Mouse (Mus musculus): ENCODE measurements around the gene Olfr818. TPM values are rescaled to one million over a fixed set of nuclear protein-coding genes. Genes with fewer than 3 reads are reported as not detected.
"Not testable (repeated sequence)": the region's sequence is repeated elsewhere in the genome, so short reads cannot be mapped to it uniquely, and the experiment has no call there.

The Olfr818 gene
- polyA plus RNA-seq (2014; fragmentation: Nextera tagmentation; extraction: Ambion mirVana): not detected in 2 replicates

- no peak for ATAC-seq (ENCODE audit: insufficient number of reproducible peaks, insufficient read depth, low FRiP score, low read depth)
Observed at GRCm38 (mm10) chr10:129949000-129949399, at the start of gene Olfr818. Gene Olfr818 (minus strand): TSS chr10:129949100.

GRCm38 (mm10) chr10:129984962-129985361, 36.1 kb upstream of the Olfr818 start, which contains the start of gene Gm10310:
Gene Gm10310 (minus strand): TSS chr10:129985062.
- not testable (repeated sequence) for H3K27me3 ChIP-seq (ENCODE audit: control insufficient read depth, insufficient read depth, low read length); H3K4me2 ChIP-seq (replicated peaks; ENCODE audit: low read depth, low read length); H3K9ac ChIP-seq (replicated peaks; ENCODE audit: low read depth, low read length); H3K4me1 ChIP-seq (ENCODE audit: control insufficient read depth, insufficient read depth, low read length); ATAC-seq (ENCODE audit: insufficient number of reproducible peaks, insufficient read depth, low FRiP score, low read depth); H3K27ac ChIP-seq (ENCODE audit: low read length); H3K36me3 ChIP-seq (ENCODE audit: control insufficient read depth, insufficient read depth, low read length); H3K9me3 ChIP-seq (ENCODE audit: control insufficient read depth, low read depth, low read length); H3K4me3 ChIP-seq (ENCODE audit: low read depth, low read length)
- no CpG with 5 or more reads among the region's 1 CpGs for WGBS

More at GRCm38 (mm10) chr10:129949000-129949399, at the start of gene Olfr818:
- Histone ChIP-seq H3K4me3 (ENCODE audit: low read depth, low read length) (no peak within 1 kb of the TSS), H3K27me3 (ENCODE audit: control insufficient read depth, insufficient read depth, low read length) (no peaks in the 10 kb centered on the region), H3K9ac (replicated peaks; ENCODE audit: low read depth, low read length) (no peak within 1 kb of the TSS), H3K4me2 (replicated peaks; ENCODE audit: low read depth, low read length) (no peak within 1 kb of the TSS), H3K9me3 (ENCODE audit: control insufficient read depth, low read depth, low read length) (no peaks in the 10 kb centered on the region), H3K27ac (ENCODE audit: low read length) (no peak within 1 kb of the TSS), H3K4me1 (ENCODE audit: control insufficient read depth, insufficient read depth, low read length) (no peaks in the 10 kb centered on the region), H3K36me3 (ENCODE audit: control insufficient read depth, insufficient read depth, low read length) (no peaks in the 10 kb centered on the region)
- 91% methylated on average over 2 of the region's 2 CpGs for WGBS

- H3K27me3 ChIP-seq (ENCODE audit: control insufficient read depth, insufficient read depth, low read length); H3K27ac ChIP-seq (ENCODE audit: low read length); H3K4me3 ChIP-seq (ENCODE audit: low read depth, low read length); H3K4me2 ChIP-seq (replicated peaks; ENCODE audit: low read depth, low read length); H3K36me3 ChIP-seq (ENCODE audit: control insufficient read depth, insufficient read depth, low read length); H3K4me1 ChIP-seq (ENCODE audit: control insufficient read depth, insufficient read depth, low read length); H3K9me3 ChIP-seq (ENCODE audit: control insufficient read depth, low read depth, low read length); ATAC-seq (ENCODE audit: insufficient number of reproducible peaks, insufficient read depth, low FRiP score, low read depth); H3K9ac ChIP-seq (replicated peaks; ENCODE audit: low read depth, low read length): not testable (repeated sequence)
- no CpG with 5 or more reads among the region's 3 CpGs for WGBS
Observed at GRCm38 (mm10) chr10:129981867-129982266, 33.0 kb upstream of the Olfr818 start.

DNA sequence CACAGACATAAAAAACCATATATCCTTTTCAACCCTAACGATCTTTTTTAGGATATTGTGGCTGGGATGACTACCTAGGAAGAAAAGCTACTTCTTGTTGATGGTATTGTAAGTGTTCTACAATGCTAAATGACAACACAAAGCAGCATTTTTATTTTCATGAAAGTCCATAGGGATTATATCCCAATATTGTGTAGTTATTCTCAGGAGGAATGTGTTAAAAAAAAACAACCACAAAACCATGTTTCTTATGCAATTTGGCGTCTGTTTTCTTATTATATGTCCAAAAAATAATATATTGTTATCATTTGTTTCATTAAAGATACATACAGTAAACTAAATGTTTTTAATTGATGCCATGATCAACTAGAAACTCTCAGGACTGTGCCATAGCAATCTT, 27.1 kb upstream of the Olfr818 start, which contains the start of gene Olfr247:
Gene Olfr247 (minus strand): TSS at position 101 of the 400 bp plus-strand sequence.
- not testable (repeated sequence) for H3K9ac ChIP-seq (replicated peaks; ENCODE audit: low read depth, low read length); H3K27me3 ChIP-seq (ENCODE audit: control insufficient read depth, insufficient read depth, low read length); H3K36me3 ChIP-seq (ENCODE audit: control insufficient read depth, insufficient read depth, low read length); H3K9me3 ChIP-seq (ENCODE audit: control insufficient read depth, low read depth, low read length); H3K4me1 ChIP-seq (ENCODE audit: control insufficient read depth, insufficient read depth, low read length); H3K27ac ChIP-seq (ENCODE audit: low read length); H3K4me2 ChIP-seq (replicated peaks; ENCODE audit: low read depth, low read length); ATAC-seq (ENCODE audit: insufficient number of reproducible peaks, insufficient read depth, low FRiP score, low read depth); H3K4me3 ChIP-seq (ENCODE audit: low read depth, low read length)
- WGBS: no CpG with 5 or more reads among the region's 2 CpGs

GRCm38 (mm10) chr10:129972994-129973393, 24.1 kb upstream of the Olfr818 start:
- ATAC-seq (ENCODE audit: insufficient number of reproducible peaks, insufficient read depth, low FRiP score, low read depth); H3K9me3 ChIP-seq (ENCODE audit: control insufficient read depth, low read depth, low read length); H3K4me3 ChIP-seq (ENCODE audit: low read depth, low read length); H3K27ac ChIP-seq (ENCODE audit: low read length); H3K9ac ChIP-seq (replicated peaks; ENCODE audit: low read depth, low read length); H3K4me1 ChIP-seq (ENCODE audit: control insufficient read depth, insufficient read depth, low read length); H3K36me3 ChIP-seq (ENCODE audit: control insufficient read depth, insufficient read depth, low read length); H3K4me2 ChIP-seq (replicated peaks; ENCODE audit: low read depth, low read length); H3K27me3 ChIP-seq (ENCODE audit: control insufficient read depth, insufficient read depth, low read length): not testable (repeated sequence)
- WGBS: no CpG with 5 or more reads among the region's 3 CpGs

DNA sequence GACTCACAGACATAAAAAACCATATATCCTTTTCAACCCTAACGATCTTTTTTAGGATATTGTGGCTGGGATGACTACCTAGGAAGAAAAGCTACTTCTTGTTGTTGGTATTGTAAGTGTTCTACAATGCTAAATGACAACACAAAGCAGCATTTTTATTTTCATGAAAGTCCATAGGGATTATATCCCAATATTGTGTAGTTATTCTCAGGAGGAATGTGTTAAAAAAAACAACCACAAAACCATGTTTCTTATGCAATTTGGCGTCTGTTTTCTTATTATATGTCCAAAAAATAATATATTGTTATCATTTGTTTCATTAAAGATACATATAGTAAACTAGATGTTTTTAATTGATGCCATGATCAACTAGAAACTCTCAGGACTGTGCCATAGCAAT, 18.3 kb upstream of the Olfr818 start, which contains the start of gene Olfr819:
Gene Olfr819 (minus strand): TSS at position 101 of the 400 bp plus-strand sequence.
- H3K4me1 ChIP-seq (ENCODE audit: control insufficient read depth, insufficient read depth, low read length); H3K4me2 ChIP-seq (replicated peaks; ENCODE audit: low read depth, low read length); H3K9ac ChIP-seq (replicated peaks; ENCODE audit: low read depth, low read length); ATAC-seq (ENCODE audit: insufficient number of reproducible peaks, insufficient read depth, low FRiP score, low read depth); H3K27me3 ChIP-seq (ENCODE audit: control insufficient read depth, insufficient read depth, low read length); H3K36me3 ChIP-seq (ENCODE audit: control insufficient read depth, insufficient read depth, low read length); H3K4me3 ChIP-seq (ENCODE audit: low read depth, low read length); H3K27ac ChIP-seq (ENCODE audit: low read length); H3K9me3 ChIP-seq (ENCODE audit: control insufficient read depth, low read depth, low read length): not testable (repeated sequence)
- WGBS: 81% methylated on average over 2 of the region's 2 CpGs

- not testable (repeated sequence) for ATAC-seq (ENCODE audit: insufficient number of reproducible peaks, insufficient read depth, low FRiP score, low read depth); H3K9me3 ChIP-seq (ENCODE audit: control insufficient read depth, low read depth, low read length); H3K27me3 ChIP-seq (ENCODE audit: control insufficient read depth, insufficient read depth, low read length); H3K36me3 ChIP-seq (ENCODE audit: control insufficient read depth, insufficient read depth, low read length); H3K4me3 ChIP-seq (ENCODE audit: low read depth, low read length); H3K4me1 ChIP-seq (ENCODE audit: control insufficient read depth, insufficient read depth, low read length); H3K4me2 ChIP-seq (replicated peaks; ENCODE audit: low read depth, low read length); H3K9ac ChIP-seq (replicated peaks; ENCODE audit: low read depth, low read length); H3K27ac ChIP-seq (ENCODE audit: low read length)
- WGBS: 100% methylated on average over 2 of the region's 3 CpGs
Observed at GRCm38 (mm10) chr10:129966232-129966631, 17.3 kb upstream of the Olfr818 start.

GRCm38 (mm10) chr10:129915497-129915896, 33.4 kb downstream of the Olfr818 start, which contains the start of gene Olfr816:
Gene Olfr816 (minus strand): TSS chr10:129915597.
- ATAC-seq (ENCODE audit: insufficient number of reproducible peaks, insufficient read depth, low FRiP score, low read depth): no peak
- Histone ChIP-seq H3K4me1 (ENCODE audit: control insufficient read depth, insufficient read depth, low read length) (no peaks in the 10 kb centered on the region), H3K4me3 (ENCODE audit: low read depth, low read length) (no peak within 1 kb of the TSS), H3K27ac (ENCODE audit: low read length) (no peak within 1 kb of the TSS), H3K36me3 (ENCODE audit: control insufficient read depth, insufficient read depth, low read length) (no peaks in the 10 kb centered on the region), H3K27me3 (ENCODE audit: control insufficient read depth, insufficient read depth, low read length) (no peaks in the 10 kb centered on the region), H3K4me2 (replicated peaks; ENCODE audit: low read depth, low read length) (no peak within 1 kb of the TSS), H3K9me3 (ENCODE audit: control insufficient read depth, low read depth, low read length) (no peaks in the 10 kb centered on the region), H3K9ac (replicated peaks; ENCODE audit: low read depth, low read length) (no peak within 1 kb of the TSS)
- 73% methylated on average over 1 of the region's 1 CpGs for WGBS

DNA sequence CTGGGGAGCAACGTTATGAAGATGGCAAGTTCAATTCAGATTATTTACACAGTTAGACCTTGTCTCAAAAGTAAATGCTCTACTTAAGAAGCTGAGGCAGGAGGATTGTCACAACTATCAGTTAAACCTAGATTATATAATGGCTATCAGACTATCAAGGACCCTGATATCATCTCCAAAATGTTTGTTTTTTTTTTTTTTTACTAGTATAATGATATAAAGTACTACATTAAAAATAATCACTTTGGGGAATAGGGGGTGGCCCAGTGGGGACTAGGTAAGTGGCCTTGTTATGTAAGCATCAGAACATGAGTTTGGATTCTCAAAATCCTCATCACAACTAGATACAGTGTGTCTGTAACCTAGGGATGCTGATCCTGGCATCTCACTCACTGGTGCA, 43.1 kb downstream of the Olfr818 start, which contains the start of gene Olfr815:
Gene Olfr815 (minus strand): TSS at position 101 of the 400 bp plus-strand sequence.
- not testable (repeated sequence) for ATAC-seq (ENCODE audit: insufficient number of reproducible peaks, insufficient read depth, low FRiP score, low read depth); H3K9me3 ChIP-seq (ENCODE audit: control insufficient read depth, low read depth, low read length); H3K9ac ChIP-seq (replicated peaks; ENCODE audit: low read depth, low read length); H3K4me3 ChIP-seq (ENCODE audit: low read depth, low read length); H3K36me3 ChIP-seq (ENCODE audit: control insufficient read depth, insufficient read depth, low read length); H3K4me2 ChIP-seq (replicated peaks; ENCODE audit: low read depth, low read length); H3K27ac ChIP-seq (ENCODE audit: low read length); H3K27me3 ChIP-seq (ENCODE audit: control insufficient read depth, insufficient read depth, low read length); H3K4me1 ChIP-seq (ENCODE audit: control insufficient read depth, insufficient read depth, low read length)
- no CpG with 5 or more reads among the region's 1 CpGs for WGBS
